Mouse (Mus musculus): ENCODE measurements around the gene Naa11. TPM values are rescaled to one million over a fixed set of nuclear protein-coding genes. Genes with fewer than 3 reads are reported as not detected.

The Naa11 gene
- 0.08 and 0.14 TPM in 2 replicates for polyA plus RNA-seq (2015; fragmentation: Nextera tagmentation; extraction: Ambion mirVana)

- Histone ChIP-seq H3K27me3 (replicated peaks) (no peaks in the 10 kb centered on the region), H3K27ac (no peak within 1 kb of the TSS), H3K4me3 (replicated peaks) (no peak within 1 kb of the TSS), H3K36me3 (no peaks in the 10 kb centered on the region), H3K9me3 (no peaks in the 10 kb centered on the region), H3K9ac (no peak within 1 kb of the TSS), H3K4me2 (replicated peaks) (no peak within 1 kb of the TSS), H3K4me1 (replicated peaks) (no peaks in the 10 kb centered on the region)
- no peak for ATAC-seq
- WGBS = 96% methylated on average over 23 of the region's 23 CpGs
Measured at GRCm38 (mm10) chr5:97392160-97392559, at the start of gene Naa11. Gene Naa11, minus strand, starts transcription at chr5:97392379.

DNA sequence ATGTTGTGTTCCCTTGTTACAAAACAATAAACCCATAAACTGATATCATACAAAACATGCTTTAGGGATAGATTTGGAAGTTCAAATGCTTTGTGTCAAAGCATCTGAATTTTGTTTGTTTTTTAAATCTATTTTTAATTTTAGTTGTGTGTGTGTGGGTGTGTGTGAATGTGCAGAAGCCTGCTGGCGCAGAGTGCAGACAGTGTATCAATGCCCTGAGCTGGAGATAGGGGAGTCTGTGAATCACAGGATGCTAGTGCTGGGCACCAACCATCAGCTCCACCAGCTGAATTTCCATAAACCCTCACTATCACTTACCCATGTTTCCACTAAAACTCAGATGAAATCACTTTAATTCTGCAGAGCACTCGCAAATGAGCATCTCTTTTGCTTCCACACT, 40.3 kb upstream of the Naa11 start:
- Histone ChIP-seq H3K27me3 (replicated peaks) (no peaks in the 10 kb centered on the region), H3K9me3 (no peaks in the 10 kb centered on the region), H3K36me3 (no peaks in the 10 kb centered on the region), H3K27ac (no peak overlapping the region), H3K4me3 (replicated peaks) (no peak overlapping the region), H3K9ac (no peak overlapping the region), H3K4me1 (replicated peaks) (no peaks in the 10 kb centered on the region), H3K4me2 (replicated peaks) (no peak overlapping the region)
- no peak for ATAC-seq
- 95% methylated on average over 2 of the region's 2 CpGs for WGBS

DNA sequence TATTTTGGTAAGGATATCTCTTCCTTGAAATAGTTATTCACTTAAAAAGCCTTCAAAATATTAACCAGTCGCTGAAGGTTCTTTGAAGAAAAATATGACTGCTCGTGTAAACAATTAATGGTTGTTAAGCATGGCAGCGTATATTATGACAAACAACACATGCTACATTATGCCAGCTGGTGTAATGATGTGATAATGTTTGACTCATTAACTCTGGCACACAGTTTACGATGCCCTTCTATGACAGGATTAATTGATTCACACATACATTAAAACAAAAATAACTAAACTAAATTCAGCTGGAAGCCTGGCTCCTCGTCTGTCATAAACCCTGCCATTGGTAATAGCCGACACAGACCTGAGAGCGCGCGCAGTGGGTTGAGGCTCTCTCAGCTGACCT, 37.8 kb upstream of the Naa11 start:
- H3K4me3 ChIP-seq (replicated peaks) = no peak overlapping the region
- ATAC-seq = no peak
- 71% methylated on average over 9 of the region's 9 CpGs for WGBS
- H3K27ac ChIP-seq = no peak overlapping the region
- H3K27me3 ChIP-seq (replicated peaks) = no peaks in the 10 kb centered on the region
- H3K4me1 ChIP-seq (replicated peaks) = no peaks in the 10 kb centered on the region
- H3K36me3 ChIP-seq = no peaks in the 10 kb centered on the region
- H3K9me3 ChIP-seq = no peaks in the 10 kb centered on the region
- H3K4me2 ChIP-seq (replicated peaks) = no peak overlapping the region
- no peak overlapping the region for H3K9ac ChIP-seq

- no peak overlapping the region for H3K4me3 ChIP-seq (replicated peaks)
- no peak overlapping the region for H3K9ac ChIP-seq
- H3K36me3 ChIP-seq = no peaks in the 10 kb centered on the region
- 93% methylated on average over 2 of the region's 2 CpGs for WGBS
- no peak overlapping the region for H3K27ac ChIP-seq
- H3K4me2 ChIP-seq (replicated peaks) = no peak overlapping the region
- no peaks in the 10 kb centered on the region for H3K27me3 ChIP-seq (replicated peaks)
- ATAC-seq = no peak
- H3K9me3 ChIP-seq = no peaks in the 10 kb centered on the region
- no peaks in the 10 kb centered on the region for H3K4me1 ChIP-seq (replicated peaks)
Measured at GRCm38 (mm10) chr5:97421669-97422068, 29.5 kb upstream of the Naa11 start.

DNA sequence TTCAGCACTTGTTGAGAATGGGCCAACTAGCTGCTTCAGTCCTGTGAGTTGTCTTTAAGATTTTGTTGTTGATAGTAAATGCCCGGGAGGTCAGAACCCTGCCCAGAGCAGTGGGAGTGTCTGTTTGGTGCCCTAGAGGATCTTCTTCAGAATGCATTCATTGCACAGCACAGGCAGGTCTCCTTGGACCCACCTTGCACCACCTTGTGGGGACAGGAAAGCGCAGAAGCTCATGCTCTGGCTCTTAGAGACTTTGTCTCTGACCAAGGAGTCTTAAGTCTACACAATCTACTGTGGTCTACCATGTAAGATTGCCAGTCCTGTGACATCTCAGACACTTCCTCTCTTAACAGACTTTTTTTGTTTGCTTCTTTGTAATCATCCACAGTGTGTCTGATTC, 25.0 kb upstream of the Naa11 start:
- Histone ChIP-seq H3K27ac (no peak overlapping the region), H3K36me3 (no peaks in the 10 kb centered on the region), H3K4me3 (replicated peaks) (no peak overlapping the region), H3K9me3 (no peaks in the 10 kb centered on the region), H3K27me3 (replicated peaks) (no peaks in the 10 kb centered on the region), H3K9ac (no peak overlapping the region), H3K4me2 (replicated peaks) (no peak overlapping the region), H3K4me1 (replicated peaks) (no peaks in the 10 kb centered on the region)
- WGBS = 62% methylated on average over 2 of the region's 2 CpGs
- no peak for ATAC-seq

GRCm38 (mm10) chr5:97415837-97416236, 23.7 kb upstream of the Naa11 start:
- H3K4me2 ChIP-seq (replicated peaks) = no peak overlapping the region
- no peaks in the 10 kb centered on the region for H3K9me3 ChIP-seq
- no peaks in the 10 kb centered on the region for H3K27me3 ChIP-seq (replicated peaks)
- no peaks in the 10 kb centered on the region for H3K36me3 ChIP-seq
- no peak overlapping the region for H3K9ac ChIP-seq
- H3K4me1 ChIP-seq (replicated peaks) = no peaks in the 10 kb centered on the region
- no peak overlapping the region for H3K4me3 ChIP-seq (replicated peaks)
- no peak overlapping the region for H3K27ac ChIP-seq
- 85% methylated on average over 6 of the region's 6 CpGs for WGBS
- no peak for ATAC-seq

- no peaks in the 10 kb centered on the region for H3K9me3 ChIP-seq
- H3K4me3 ChIP-seq (replicated peaks) = no peak overlapping the region
- 90% methylated on average over 3 of the region's 3 CpGs for WGBS
- no peak overlapping the region for H3K9ac ChIP-seq
- H3K27ac ChIP-seq = no peak overlapping the region
- no peaks in the 10 kb centered on the region for H3K27me3 ChIP-seq (replicated peaks)
- ATAC-seq = no peak
- H3K4me1 ChIP-seq (replicated peaks) = no peaks in the 10 kb centered on the region
- no peaks in the 10 kb centered on the region for H3K36me3 ChIP-seq
- no peak overlapping the region for H3K4me2 ChIP-seq (replicated peaks)
Measured at GRCm38 (mm10) chr5:97413716-97414115, 21.5 kb upstream of the Naa11 start.

- Histone ChIP-seq H3K4me2 (replicated peaks) (no peak overlapping the region), H3K9me3 (no peaks in the 10 kb centered on the region), H3K36me3 (no peaks in the 10 kb centered on the region), H3K4me1 (replicated peaks) (no peaks in the 10 kb centered on the region), H3K27ac (no peak overlapping the region), H3K27me3 (replicated peaks) (no peaks in the 10 kb centered on the region), H3K4me3 (replicated peaks) (no peak overlapping the region), H3K9ac (no peak overlapping the region)
- no peak for ATAC-seq
- 55% methylated on average over 6 of the region's 6 CpGs for whole genome bisulfite sequencing
Measured at GRCm38 (mm10) chr5:97410190-97410589, 18.0 kb upstream of the Naa11 start.

GRCm38 (mm10) chr5:97409234-97409704, 17.1 kb upstream of the Naa11 start:
- no peak for ATAC-seq
- H3K36me3 ChIP-seq = no peaks in the 10 kb centered on the region
- no peaks in the 10 kb centered on the region for H3K27me3 ChIP-seq (replicated peaks)
- no peak overlapping the region for H3K4me2 ChIP-seq (replicated peaks)
- no peaks in the 10 kb centered on the region for H3K4me1 ChIP-seq (replicated peaks)
- H3K4me3 ChIP-seq (replicated peaks) = no peak overlapping the region
- no peak overlapping the region for H3K9ac ChIP-seq
- no peaks in the 10 kb centered on the region for H3K9me3 ChIP-seq
- 59% methylated on average over 4 of the region's 4 CpGs for WGBS
- no peak overlapping the region for H3K27ac ChIP-seq

DNA sequence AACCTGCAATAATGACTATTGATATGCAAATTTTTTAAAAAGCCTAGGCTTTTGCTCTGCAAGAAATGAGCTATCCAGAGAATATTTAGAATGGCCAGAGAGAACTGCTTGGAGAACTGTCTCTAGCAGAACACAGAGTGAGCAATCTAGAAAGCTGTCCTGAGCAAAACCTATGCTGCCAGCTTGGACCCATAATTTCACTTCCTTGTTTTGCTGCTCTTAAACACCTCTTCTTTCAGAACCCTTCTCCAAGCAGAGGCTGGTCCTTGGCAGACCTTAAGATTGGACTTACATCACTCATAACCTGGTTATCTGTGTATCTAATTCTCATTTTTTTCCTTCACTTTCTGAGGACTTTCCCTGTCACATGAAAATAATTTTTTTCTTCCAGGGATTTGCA, 8.9 kb upstream of the Naa11 start:
- H3K36me3 ChIP-seq = no peaks in the 10 kb centered on the region
- H3K27me3 ChIP-seq (replicated peaks) = no peaks in the 10 kb centered on the region
- no peak for ATAC-seq
- H3K9ac ChIP-seq = no peak overlapping the region
- no peak overlapping the region for H3K4me3 ChIP-seq (replicated peaks)
- H3K4me2 ChIP-seq (replicated peaks) = no peak overlapping the region
- no peaks in the 10 kb centered on the region for H3K4me1 ChIP-seq (replicated peaks)
- no peaks in the 10 kb centered on the region for H3K9me3 ChIP-seq
- H3K27ac ChIP-seq = no peak overlapping the region

DNA sequence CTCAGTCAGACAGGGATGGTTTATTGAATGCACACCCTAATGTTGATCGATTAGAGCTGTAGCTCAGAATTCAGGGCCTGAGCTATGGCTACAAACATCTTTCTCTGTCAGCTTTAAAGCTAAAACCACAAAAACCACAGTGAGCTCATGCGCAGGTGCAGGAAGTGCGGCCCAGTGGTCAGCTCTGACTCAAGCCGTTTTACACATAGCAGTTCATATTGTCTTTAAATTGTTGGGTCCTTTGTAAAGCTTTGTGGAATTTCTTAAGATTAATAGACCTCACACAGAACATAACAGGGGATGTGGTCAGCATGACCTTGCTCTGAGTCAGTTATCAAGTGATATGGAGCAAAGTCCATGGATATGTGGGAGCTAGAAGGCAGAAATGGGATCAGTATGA, 5.4 kb upstream of the Naa11 start:
- H3K27me3 ChIP-seq (replicated peaks) = no peaks in the 10 kb centered on the region
- no peak for ATAC-seq
- H3K27ac ChIP-seq = no peak overlapping the region
- H3K4me2 ChIP-seq (replicated peaks) = no peak overlapping the region
- no peaks in the 10 kb centered on the region for H3K9me3 ChIP-seq
- WGBS = 84% methylated on average over 4 of the region's 4 CpGs
- H3K9ac ChIP-seq = no peak overlapping the region
- no peak overlapping the region for H3K4me3 ChIP-seq (replicated peaks)
- no peaks in the 10 kb centered on the region for H3K36me3 ChIP-seq
- H3K4me1 ChIP-seq (replicated peaks) = no peaks in the 10 kb centered on the region

GRCm38 (mm10) chr5:97387622-97388021, 4.6 kb downstream of the Naa11 start:
- Histone ChIP-seq H3K4me3 (replicated peaks) (no peak overlapping the region), H3K9me3 (no peaks in the 10 kb centered on the region), H3K36me3 (no peaks in the 10 kb centered on the region), H3K9ac (no peak overlapping the region), H3K4me1 (replicated peaks) (no peaks in the 10 kb centered on the region), H3K4me2 (replicated peaks) (no peak overlapping the region), H3K27me3 (replicated peaks) (no peaks in the 10 kb centered on the region), H3K27ac (no peak overlapping the region)
- 63% methylated on average over 6 of the region's 6 CpGs for WGBS
- ATAC-seq = no peak

- Histone ChIP-seq H3K36me3 (no peaks in the 10 kb centered on the region), H3K9me3 (no peaks in the 10 kb centered on the region), H3K4me2 (replicated peaks) (no peak overlapping the region), H3K9ac (no peak overlapping the region), H3K4me3 (replicated peaks) (no peak overlapping the region), H3K4me1 (replicated peaks) (no peaks in the 10 kb centered on the region), H3K27me3 (replicated peaks) (no peaks in the 10 kb centered on the region), H3K27ac (no peak overlapping the region)
- 64% methylated on average over 4 of the region's 4 CpGs for WGBS
- ATAC-seq = no peak
Measured at GRCm38 (mm10) chr5:97384399-97384798, 7.8 kb downstream of the Naa11 start.
